Mouse (Mus musculus): ENCODE results near the gene St7. TPM values are rescaled to one million over a fixed set of nuclear protein-coding genes. Genes with fewer than 3 reads are reported as not detected.

Gene St7
- polyA plus RNA-seq, 1 experiment = 14.7 TPM

DNA sequence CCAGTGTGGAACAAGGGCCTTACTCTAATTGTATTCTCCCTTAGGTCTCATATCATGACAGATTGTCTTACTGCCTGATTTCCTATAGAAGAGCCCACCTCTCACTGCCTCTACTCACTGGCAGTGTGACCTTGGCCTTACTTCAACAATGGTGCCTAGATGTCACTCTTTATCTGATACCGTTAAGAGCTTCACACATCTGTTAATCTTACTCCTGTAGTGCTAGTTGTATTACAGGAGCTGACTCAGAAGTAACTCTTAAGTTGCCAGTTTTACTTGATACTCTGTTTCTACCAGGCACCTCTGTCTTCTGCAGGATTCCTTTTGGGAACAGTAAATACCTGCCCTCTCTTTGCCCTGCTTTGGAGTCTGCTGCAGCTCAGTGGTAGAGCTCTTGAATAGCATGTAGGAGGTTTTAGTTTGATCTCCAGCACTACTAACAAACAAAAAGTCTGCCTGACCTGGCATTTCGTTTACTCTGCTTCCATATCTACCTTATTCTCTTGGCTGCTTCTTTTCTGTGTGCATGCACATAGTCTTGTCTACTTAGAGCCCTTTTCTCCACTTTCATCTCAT is 121.4 kb downstream of the St7 start:
- no peak for DNase-seq (ENCODE audit: low read depth)

DNA sequence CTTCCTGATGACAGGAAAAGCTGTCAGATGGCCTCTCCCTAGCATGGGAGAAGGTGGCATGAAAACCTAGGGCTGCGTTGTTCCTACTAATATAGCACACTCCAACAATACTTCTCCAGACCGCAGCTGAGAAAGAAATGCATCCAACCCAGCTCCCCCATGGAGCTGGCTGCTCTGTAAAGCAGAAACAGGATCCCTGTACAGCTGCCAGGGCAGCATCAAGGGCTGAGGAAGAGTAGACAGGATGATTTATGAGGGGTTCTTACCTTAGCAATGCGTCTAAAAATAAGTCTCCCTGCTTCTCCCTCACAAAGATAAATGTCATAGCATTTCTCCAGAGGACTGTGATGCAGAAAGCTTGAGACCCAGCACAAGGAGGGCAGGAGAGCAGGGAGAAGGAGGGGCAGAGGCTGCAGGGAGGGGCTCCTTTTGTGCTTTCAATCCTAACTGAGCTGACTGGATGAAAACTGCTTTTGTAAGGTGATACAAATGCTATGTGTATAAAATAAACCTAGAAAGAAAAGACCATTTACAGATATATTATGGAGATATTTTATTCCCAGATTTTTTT is 124.2 kb downstream of the St7 start:
- no peak for DNase-seq (ENCODE audit: low read depth)

DNA sequence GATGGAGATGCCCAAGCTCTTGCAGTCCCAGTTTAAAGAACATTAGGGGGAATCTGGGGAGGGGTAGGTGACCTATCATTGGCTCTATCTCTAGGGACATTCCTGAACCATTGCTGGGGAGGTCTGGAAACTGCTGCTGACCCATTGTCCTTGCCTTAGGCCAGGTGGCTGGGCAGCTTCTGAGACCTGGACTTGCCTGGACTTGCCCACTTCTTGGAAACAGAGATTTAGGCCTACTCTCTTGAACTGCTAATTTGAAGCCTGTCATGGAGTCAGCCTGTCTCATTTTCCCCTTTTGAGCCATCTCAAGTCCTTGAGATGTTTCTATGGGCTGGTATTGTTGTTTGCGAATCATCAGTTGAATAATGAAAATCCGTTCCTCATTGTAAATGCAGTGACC is 130.9 kb downstream of the St7 start:
- no peak for DNase-seq (ENCODE audit: low read depth)

DNA sequence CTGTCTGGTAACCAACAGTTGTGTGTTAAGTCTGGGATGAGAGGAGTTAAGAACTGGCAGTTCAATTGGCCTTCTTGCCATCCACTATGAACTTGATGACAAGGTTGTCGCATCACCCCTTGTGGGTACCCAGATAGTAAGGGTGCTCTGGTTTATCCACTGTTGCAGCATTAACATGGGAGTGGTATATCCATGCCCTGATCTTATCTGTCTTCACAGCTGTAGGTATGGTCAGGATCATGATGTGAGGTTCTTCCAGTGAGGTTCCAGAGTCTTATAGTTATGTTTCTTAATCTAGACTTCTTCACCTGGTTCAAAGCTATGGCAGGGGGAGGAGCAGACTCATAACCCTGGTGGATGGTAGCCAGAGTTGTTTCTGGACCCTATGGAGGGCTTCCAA is 132.0 kb downstream of the St7 start:
- no peak for DNase-seq (ENCODE audit: low read depth)

DNA sequence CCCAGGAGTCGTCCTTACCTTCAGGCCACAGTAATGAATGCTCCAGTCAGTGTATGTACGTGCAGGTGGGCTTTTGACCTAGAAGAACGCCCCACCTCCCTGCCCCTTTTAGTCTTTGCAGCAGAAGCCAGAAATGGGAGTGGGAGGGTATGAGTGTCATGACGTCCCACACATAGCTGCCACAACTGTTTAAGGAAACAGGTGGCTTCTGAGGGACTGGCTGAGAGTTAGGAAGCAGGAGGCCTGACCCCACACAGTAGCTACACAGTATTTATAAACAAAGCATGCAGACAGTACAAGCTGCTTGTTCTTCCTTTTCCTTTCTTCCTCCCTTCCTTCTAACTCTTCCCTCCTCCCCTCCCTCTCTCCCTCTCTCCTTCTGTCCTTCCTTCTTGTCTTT is 135.6 kb downstream of the St7 start:
- no peak for DNase-seq (ENCODE audit: low read depth)

DNA sequence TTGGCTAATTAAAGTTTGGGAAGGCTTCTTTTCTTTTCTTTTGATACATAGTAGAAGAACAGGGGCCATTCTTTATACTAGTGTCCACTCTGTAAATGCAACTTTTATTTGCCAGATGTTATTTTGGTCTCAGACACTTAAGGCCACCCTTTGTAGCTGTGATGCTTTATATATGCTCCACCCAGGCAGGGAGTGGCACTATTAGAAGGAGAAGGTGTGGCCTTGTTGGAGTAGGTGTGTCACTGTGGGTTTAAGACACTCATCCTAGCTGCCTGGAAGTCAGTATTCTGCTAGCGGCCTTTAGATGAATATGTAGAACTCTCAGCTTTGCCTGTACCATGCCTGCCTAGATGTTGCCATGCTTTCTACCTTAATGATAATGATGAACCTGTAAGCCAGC is 137.2 kb downstream of the St7 start:
- DNase-seq (ENCODE audit: low read depth) = no peak

DNA sequence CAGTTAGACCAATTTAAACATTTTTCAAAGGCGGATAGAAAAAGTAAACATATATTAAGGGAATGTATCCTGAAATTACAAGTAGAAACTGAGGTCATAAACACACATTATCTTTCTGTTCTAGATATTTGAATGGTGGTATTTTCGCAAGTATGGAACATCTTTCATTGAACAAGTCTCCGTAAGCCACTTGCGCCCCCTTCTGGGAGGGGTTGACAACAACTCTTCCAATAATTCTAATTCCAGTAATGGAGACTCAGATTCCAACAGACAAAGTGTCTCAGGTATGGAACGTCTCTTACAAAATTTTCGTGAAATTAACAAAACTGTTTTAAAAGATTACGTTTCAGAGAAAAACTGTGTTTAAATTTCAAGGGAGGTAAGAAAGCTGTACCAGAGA is 141.8 kb downstream of the St7 start:
- no peak for DNase-seq (ENCODE audit: low read depth)

DNA sequence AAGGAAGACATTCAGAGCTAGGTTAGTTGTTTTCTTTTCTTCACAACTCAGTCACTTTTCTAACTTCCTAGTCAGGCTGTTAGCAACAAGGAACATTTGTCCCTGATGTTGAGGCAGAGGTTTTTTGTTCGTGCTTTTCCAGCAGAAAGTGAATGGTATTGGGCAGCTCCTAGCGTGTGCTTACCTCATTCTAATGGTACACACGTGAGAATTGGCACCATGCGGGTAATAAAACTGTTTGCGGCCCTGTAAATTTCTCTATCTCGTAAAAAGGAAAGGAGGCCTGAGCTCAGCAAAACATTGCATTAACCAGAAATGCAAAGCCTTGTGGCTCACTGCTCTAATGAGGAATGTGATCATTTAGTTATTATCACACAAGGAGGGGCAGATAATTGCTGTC is 143.0 kb downstream of the St7 start:
- no peak for DNase-seq (ENCODE audit: low read depth)

DNA sequence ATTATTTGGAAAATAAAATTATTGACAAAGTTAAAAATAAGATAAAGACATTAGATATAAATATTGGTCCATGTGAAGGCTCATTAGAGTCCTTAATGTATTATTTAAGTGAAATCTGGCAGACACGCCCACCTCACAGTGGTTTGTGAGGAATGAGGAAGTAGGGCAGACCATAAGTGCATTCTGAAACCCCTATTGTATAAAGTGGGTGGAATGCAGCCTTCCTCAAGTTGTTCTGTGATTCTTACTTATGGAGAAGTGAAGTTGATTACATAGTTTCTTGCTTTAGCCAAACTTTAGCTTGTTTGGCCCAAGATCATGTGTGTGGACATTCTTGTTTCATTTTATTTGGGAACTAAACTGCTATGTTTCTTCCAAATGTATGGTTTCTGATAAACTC is 144.9 kb downstream of the St7 start:
- no peak for DNase-seq (ENCODE audit: low read depth)

DNA sequence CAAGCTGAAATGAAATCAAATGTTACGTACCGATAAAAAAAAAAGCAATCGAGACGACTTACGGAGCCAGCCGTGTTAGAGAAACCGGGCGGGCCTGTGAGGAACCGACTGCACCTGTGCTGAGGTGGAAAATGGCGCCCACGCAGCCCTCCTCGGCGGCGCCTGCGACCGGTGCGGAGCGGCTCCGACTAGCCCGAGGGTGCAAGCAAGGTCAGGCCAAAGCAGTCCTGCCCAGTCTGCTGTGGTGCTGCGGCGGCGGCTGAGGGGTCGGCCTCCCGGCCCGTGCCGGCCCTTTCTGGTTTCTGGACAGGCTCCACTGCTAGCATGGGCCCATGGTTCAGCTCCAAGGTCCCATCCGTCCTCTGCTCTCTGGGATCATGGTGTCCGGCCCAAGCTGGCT is 147.7 kb downstream of the St7 start:
- DNase-seq (ENCODE audit: low read depth) = no peak

DNA sequence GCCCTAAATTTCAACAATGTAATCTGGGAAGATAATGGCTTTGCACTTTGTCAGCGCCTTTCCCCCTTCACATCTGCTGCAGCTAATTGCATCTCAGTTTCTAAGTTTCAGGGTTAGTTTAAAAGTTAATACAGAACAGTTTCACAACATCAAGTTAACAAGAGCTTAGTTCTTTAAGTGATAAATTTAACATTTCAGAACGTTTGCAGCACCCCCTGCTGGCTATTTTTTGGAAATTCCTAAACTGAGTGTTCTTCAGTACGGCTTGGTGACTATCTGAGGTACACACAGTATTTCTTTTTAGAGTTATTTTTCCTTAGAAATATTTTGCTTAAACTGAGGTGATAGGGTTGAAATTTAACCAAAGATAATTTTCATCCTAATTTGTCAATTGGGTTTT is 150.0 kb downstream of the St7 start:
- DNase-seq (ENCODE audit: low read depth) = no peak

DNA sequence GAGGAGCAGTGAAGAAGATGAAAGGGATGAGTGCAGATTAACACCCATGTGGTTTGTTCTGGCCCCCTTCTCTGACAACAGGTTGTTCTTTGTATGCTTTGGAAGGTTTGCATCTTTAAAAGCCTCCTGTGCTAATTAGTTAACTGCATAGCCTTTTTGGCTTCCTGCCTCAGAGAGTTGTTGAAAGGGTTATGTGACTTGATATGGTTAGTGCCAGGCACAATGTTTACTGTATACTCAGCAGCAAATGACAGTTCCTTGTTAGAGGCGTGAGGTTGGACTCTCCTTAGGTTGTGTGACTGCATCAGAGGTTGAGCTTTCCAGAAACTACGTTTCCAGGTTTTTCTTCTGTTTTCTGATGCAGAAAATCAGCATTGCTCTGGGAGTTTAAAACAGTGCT is 158.6 kb downstream of the St7 start:
- no peak for DNase-seq (ENCODE audit: low read depth)

DNA sequence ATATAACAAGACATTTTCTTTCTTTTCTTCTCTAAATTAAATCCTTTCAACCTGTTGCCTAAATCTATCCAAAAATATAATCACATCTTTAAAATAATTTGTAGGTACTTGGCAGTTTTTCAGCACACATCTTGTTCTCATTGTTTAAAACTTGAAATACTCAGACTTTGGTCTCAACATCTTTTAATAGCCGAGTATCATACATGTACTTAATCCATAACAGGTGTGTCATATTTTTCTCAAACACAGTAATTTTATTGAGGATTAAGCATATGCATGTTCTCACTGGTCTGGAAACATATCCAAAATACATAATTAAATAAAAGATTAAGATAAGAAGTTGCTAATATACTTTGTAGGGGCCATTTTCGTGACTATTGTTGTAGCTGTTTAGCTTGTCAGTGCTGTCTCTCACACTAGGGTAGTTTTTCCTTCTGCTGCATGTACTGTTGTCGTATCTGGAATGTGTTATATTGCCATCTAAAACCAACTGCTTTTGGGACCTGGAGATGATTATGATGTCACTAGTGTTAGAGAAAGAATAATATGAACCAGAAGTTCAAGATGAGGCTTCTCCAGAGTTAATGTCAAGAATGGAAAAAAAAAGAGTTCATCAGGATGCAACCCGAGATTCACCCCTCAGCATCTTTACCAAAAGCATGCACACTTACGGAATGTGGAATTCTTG is 161.0 kb downstream of the St7 start:
- no peak for DNase-seq (ENCODE audit: low read depth)

DNA sequence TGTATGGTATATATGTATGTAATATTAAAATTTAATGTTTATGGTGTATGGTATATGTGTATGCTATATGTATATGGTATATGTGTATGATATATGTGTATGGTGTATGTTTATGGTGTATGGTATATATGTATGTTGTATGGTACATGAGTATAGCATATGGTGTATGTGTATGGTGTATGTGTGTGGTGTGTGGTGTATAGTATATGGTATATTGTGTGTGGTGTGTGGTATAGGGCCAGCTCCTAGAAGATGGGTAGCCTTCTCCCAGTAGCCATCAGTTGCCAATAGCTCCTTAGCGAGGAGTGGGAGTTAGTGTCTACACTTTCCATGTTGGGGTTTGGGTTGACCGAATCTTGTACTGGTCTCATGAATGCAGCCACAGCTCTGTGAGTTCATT is 162.9 kb downstream of the St7 start:
- DNase-seq (ENCODE audit: low read depth) = no peak

DNA sequence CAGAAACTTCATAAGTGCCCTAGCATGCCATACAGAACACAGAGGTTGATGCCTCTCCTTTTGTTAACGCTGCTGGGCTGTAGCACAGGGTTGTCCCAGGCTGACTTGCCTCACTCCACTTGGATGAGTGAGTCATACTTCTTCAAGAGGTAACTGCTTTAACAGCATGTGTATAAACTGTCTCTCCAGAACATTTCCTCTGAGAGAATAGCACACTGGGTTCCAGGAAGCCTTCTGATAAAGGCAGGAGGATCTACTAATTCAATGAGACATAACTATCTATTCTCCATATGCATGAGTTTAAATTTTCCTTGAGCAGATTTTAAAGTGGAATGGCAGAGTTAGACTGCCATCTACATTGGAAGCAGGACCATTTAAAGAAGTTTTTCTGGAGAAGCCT is 166.8 kb downstream of the St7 start:
- no peak for DNase-seq (ENCODE audit: low read depth)

DNA sequence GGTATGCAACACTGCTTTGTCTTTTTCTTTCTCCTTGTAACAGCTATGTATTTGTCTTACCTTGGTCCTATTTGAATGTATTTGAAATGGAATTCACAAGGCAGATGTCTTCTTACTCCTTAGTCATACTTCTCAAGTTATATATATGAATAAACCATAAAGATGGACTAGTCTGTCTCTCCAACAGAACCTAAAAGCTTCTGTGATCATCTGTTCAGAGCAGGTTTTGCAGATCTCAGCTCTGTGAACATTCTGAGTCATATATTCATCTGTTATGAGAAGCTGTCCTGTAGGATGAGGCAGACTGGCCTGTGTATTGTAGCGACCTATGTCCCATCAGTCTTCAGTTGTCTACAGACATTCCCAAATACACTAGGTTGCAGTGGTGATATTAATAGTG is 167.7 kb downstream of the St7 start:
- no peak for DNase-seq (ENCODE audit: low read depth)

DNA sequence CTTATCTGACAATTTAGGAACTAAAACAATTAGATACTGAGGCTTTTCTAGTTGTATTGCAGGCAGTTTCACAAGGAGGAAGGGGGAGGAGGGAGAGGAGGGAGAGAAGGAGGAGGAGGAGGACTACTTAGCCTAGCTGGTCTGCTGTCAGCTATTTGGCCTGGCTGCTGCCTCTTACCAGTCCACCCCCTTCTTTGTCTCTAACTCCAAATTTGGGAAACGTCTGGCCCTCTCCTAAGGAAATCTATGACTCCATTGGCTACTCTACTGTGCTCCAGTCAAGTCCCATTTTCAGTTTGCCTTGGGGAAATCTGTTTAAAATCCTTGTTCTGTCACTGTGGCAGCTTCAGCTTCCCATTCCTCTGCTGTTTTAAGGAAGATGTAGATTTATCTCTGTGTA is 175.1 kb downstream of the St7 start:
- no peak for DNase-seq (ENCODE audit: low read depth)

DNA sequence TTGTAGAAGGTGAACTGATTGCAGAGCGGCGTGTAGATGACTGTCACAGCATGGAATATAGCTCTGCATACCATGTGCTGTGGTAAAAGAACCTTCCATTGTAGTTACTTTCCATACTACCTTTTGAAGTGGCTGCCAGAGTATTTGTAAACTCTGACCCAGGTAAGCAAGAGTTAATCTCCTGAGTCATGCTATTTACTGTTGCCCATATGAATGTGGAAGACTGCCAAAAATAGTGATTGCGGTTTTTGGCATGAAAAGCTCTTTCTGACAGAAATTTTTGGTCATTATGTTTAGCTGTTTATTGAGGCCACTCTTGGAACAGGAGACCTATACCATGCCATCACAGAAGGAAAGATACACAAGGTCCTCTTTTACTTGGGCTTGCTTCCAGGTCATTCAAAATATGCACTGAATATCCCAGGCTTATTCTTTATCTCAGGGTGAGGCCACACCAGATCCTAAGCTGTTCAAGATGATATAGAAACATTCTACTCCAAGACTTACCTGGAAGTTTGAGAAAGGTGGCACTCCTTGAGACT is 179.2 kb downstream of the St7 start:
- no peak for DNase-seq (ENCODE audit: low read depth)

DNA sequence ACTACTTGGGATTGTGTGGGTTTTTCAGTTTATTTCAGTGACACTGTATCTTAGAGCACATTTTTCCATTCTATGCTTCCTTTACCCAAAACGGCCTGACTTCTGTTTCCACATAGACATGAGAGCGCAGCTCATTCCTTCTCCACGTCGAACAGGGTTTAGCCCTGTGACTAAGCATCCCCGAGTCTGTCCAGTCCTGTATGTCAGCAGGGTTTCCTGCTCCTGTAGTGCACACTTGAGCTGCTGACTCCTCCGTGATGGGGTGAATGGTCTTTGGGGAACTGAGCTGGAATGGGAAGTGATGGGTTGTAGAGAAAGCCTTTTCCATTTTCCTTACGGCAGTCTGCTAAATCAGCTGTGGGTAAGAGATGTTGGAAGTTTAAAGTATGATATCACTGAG is 182.9 kb downstream of the St7 start:
- no peak for DNase-seq (ENCODE audit: low read depth)

DNA sequence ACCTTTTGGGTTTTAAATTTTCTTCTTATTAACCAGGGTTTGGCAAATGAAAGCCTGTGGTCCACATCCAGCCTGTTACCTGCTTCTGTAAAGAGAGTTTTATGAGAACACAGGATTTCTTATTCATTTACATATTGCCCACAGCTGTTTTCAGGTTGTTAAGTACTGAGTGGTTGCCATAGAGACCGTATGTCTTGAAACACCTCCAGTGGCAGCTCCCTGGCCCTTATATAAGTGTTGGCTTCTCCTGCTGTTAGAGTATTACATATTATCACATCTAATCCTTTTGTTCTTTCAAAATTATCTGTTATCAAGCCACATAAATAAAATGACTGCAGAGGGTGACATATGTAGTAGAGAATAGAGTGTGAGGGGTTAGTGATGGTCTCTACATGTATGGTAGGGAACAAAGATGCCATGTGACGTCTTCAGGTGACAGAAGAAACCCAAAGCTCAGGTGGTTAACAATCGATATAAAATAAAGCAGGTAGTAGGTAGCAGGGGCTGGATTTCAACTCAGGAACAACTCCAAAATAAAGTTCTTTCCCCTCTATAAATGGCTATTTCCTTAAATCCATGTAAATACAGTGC is 183.4 kb downstream of the St7 start:
- DNase-seq (ENCODE audit: low read depth) = no peak

DNA sequence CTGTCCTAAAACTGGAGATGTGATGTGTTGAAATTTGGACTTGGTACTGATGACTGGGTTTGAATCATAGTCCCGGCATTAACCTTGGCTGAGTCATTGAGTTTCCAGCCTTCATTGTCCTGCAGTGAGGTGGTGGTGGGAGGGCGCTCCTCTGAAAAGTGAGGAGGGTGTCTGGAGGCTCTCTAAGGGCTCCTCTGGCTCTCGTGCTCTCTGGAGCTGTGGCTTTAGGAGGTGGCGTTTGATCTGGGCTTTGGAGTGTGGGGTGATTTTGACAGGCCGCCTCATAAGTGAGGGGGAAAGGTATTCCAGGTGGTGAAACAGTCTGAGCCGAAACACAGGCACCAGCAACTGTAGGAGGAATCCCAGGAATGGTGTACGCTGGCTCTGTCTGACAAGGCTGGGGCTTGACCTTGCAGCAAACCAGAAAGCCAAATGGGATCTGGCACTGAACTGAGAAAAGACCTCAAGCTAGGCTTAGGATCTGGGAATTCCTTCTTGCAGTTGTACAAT is 184.0 kb downstream of the St7 start:
- DNase-seq (ENCODE audit: low read depth) = peak; percentile 55

DNA sequence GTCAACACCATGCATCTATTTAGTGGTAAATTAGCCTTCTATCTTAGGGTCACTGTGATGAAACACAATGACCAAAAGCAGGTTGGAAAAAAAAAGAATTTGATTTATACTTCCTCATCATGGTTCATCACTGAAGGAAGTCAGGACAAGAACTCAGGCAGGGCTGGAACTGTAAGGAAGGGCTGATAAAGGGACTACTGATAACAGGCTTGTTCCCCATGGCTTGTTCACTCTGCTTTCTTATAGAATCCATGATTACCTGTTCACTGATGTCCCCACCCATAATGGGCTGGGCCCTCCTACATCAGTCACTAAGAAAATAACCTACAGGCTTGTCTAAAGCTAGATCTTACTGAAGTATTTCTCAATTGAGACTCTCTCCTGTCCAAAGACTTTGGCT is 190.2 kb downstream of the St7 start:
- no peak for DNase-seq (ENCODE audit: low read depth)

DNA sequence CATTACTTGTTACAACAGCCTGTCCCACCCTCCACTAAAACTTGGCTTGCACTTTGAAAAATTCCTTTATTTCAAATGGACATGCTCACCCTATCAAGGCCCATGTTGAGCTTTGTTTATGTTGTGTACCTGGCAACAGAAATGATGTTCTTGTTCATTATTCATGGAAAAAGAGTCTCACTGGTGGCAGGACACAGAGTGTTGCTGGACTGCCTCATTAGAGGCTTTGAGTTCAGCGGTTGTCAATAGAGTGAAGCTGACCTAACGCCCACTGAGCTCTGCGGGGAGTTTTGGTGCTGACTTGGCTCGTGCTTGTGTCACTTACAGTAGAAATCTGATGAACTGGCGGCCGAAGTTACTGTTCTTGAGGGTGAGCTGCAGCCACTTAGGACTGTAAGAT is 195.0 kb downstream of the St7 start:
- DNase-seq (ENCODE audit: low read depth) = no peak

Data from gonadal fat pad, adult 2 months (tissue).